Mouse (Mus musculus): ENCODE data around the gene Whamm.

The Whamm gene

GRCm38 (mm10) chr7:81563506-81564015 is 7.5 kb upstream of the Whamm start:
- WGBS: 90% methylated on average over 4 of the region's 4 CpGs

- WGBS: 84% methylated on average over 7 of the region's 7 CpGs
Measured at GRCm38 (mm10) chr7:81564766-81565165, 6.3 kb upstream of the Whamm start.

GRCm38 (mm10) chr7:81565381-81566055 is 5.5 kb upstream of the Whamm start:
- WGBS: 53% methylated on average over 7 of the region's 7 CpGs

- WGBS: 92% methylated on average over 4 of the region's 4 CpGs
Measured at GRCm38 (mm10) chr7:81566332-81566731, 4.7 kb upstream of the Whamm start.

- 90% methylated on average over 9 of the region's 9 CpGs for WGBS
Measured at GRCm38 (mm10) chr7:81566892-81567291, 4.2 kb upstream of the Whamm start, which contains the start of gene Fsd2. Gene Fsd2 (minus strand): TSS chr7:81566944.

GRCm38 (mm10) chr7:81567396-81567795 is 3.7 kb upstream of the Whamm start:
- 97% methylated on average over 5 of the region's 5 CpGs for WGBS

DNA sequence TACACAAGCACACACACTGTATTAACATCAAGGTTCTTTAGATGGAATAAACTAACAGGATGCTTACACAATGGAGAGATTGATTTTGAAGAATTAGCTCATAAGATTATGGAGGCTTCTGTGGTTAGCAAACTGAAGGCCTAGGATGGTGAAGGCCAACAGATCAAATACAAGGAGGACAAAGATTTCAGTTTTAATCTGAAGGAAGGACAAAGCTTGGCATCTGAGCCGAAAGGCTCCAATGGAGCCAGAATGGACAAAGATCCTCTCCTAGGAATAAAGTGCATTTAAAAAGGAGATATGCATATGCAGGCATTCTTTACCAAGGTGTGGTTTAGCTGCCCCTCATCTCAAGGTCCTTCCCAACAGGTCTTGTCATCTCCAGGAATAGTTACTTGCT is 1.2 kb upstream of the Whamm start:
- 100% methylated on average over 1 of the region's 1 CpGs for WGBS

DNA sequence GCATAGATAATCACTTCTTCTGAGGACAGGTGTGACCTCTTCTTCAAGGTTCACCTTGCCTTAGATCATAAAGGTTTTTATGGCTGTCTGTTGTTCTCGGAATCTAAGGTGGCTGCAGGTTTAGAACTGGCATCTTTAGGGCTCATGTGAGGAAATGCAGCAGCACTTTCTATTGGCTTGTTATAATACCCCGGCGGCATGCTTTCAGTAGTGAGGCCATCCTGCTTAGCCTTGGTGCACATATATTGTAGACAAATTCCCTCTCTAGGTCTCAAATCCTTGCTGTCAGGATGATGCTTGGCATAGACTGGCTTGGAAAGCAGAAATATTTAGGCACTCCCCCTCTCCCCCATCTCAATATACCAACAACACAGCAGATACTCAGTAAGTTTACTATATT is 795 bp upstream of the Whamm start:
- 93% methylated on average over 3 of the region's 3 CpGs for WGBS

GRCm38 (mm10) chr7:81570752-81571107 is 336 bp upstream of the Whamm start:
- WGBS: 2% methylated on average over 5 of the region's 5 CpGs

DNA sequence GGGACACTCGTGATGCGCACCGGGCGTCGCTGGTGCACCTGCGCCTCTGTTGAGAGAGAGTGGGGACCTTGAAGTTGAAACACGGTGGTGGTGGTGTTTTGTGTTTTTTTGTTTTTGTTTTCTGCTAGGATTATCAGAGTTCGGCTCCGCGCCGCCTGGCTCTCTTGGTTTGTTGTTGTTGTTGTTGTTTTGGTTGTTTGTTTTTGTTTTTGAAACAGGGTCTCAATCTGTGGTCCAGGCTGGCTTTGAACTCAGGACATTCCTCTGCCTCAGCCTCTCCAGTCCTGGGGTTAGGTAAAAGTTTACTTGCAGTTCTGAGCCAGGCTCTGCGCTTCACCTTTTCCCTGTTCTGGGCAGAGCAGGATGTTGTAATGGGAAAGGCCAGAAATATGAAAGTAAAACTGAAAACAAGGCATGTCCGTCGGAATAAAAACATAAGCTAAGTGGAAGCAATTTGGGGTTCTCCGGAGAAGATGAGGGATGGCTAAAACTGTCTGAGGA is 925 bp downstream of the Whamm start:
- WGBS: 4% methylated on average over 15 of the region's 15 CpGs

DNA sequence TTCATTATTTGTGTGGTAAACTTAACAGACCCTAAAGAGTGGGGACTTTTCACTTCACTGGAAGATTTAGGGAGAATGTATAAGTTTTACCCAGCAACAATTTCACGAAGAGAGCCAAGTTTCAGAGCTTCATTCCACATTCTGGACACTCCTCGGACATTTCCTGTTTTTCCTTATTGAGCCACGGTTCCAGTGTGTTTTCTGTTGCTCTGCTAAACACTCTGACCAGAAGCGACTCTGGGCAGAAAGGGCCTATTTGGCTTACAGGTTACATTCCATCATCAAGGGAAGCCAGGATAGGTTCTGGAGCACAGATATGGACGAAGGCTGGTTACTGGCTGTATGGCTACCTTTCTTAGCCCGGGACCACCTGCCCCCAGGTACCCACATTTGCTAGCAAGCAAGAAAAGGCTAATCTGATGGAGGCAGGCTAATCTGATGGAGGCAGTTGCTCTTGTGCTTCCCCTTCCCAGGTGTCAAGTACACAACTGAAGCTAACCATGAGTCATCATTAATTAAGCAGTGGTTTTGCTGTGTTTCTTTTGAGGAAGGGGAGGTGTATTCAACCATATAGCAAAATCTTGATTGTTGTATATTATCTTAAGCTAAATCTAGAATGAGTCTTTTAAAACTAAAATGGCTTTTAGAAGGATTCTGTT is 1.7 kb downstream of the Whamm start:
- 42% methylated on average over 6 of the region's 6 CpGs for WGBS

GRCm38 (mm10) chr7:81573397-81573796 is 2.3 kb downstream of the Whamm start:
- WGBS: 59% methylated on average over 6 of the region's 6 CpGs

DNA sequence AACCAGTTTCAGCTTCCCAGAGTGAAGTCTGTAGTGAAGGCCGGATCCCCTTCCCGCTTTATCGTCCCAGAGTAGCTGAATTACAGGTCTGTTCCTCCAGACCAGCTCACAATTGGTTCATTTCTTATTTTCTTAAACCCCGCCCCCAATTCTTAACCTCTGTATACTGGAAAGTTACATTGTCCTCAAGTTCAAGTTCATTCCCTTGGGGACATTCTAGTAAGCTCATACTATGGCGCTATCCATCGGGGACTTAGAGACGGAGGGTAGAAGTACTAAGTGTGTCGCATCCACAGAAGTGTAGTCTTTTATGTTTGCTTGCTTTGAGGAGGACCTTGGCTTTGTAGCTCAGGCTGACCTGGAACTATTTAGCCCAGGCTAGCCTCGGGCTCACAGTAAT is 2.8 kb downstream of the Whamm start:
- WGBS: 93% methylated on average over 9 of the region's 9 CpGs

DNA sequence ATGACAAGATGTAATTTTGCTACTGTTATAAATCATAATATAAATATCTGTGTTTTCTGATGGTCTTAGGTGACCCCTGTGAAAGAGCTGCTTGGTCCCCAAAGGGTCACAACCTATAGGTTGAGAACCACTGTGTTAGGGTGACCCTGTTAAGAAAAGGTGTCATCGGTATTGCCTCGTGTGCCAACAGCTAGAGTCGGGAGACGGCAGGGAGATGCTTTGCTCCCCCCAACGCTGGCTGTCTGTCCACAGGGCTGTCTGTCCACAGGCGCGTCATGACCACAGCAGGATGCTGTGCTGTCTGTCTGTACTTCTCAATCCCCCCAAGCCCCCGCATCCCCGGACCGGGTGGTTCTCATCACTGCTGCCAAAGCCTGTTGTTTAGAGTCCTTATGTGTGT is 4.5 kb downstream of the Whamm start:
- 91% methylated on average over 10 of the region's 10 CpGs for WGBS

- WGBS: 84% methylated on average over 3 of the region's 3 CpGs
Measured at GRCm38 (mm10) chr7:81577872-81578271, 6.8 kb downstream of the Whamm start.

DNA sequence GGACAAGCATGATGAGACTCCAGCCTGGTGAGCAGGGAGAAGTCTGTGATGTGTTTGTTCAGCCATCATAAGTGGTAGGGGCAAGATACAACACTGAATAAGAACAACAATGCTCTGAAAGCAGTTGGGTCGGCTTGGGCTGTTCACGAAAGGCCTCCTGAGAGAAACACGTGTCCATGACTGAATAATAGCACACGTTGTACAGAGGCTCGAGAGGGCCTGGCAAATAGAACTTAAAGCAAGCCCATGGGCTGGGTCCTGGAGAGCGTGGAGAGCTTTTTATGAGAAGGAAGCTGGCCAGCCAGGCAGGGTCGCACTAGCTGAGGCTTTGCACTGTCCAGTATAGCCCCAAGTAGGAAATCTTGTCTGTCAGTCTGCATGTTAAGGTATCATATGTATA is 7.3 kb downstream of the Whamm start:
- WGBS: 93% methylated on average over 7 of the region's 7 CpGs

GRCm38 (mm10) chr7:81579312-81579711 is 8.2 kb downstream of the Whamm start:
- WGBS: 90% methylated on average over 5 of the region's 5 CpGs

DNA sequence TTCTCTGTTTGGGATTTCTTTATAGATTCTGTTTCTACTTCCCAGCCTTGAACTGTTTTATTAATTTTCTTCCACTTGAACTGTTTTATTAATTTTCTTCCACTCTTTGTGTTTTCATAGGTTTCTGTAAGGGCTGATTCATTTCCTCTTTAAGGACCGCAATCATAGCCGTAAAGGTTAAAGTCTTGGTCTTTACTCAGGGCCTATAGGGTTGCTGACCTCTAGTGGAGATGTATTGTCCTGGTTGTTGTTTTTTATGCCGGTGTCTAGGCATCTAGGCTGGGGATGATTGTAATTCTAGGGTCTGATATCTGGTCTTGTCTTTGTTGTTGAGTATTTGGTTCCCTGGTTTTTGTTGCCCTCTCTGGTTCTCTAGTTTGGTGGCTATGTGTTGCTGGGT is 12.4 kb downstream of the Whamm start:
- WGBS: 69% methylated on average over 3 of the region's 3 CpGs

DNA sequence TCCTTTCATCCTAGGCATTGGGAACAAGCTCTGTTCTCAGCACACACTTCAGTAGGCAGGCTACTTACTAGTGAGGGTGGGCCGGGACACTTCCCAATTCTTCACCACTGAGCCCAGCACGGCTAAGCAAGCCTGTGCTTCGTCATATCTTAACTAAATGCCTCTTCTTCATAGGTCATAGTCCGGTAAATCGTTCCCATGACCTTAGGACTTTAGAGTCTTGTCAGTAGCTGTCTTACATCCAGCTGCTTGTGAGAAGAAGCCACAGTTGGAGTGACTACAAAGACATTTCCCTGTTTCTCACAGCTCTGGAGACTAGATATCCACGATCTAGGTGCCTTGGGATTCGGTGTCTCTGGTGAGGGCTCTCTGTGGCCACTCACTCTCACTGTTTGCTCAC is 14.3 kb downstream of the Whamm start:
- WGBS: 94% methylated on average over 7 of the region's 7 CpGs

GRCm38 (mm10) chr7:81587238-81587637 is 16.2 kb downstream of the Whamm start:
- WGBS: 95% methylated on average over 4 of the region's 4 CpGs

DNA sequence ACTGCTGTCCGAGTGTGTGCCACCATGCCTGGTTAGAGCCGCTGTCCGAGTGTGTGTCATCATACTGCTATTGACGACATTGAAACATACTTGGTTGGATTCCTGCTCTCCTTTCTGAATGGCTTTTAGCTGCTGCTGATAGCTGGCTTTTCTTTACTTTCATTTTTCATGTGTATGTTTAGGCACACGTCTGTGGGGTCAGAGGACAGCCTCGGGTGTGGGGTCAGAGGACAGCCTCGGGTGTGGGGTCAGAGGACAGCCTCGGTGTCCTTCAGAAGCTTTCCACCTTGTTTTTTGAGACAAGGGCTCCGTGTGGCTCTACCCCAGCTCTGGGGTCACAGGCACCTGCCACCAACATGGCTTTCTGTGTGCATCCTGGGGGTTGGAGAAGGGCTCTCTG is 21.6 kb downstream of the Whamm start:
- 87% methylated on average over 9 of the region's 9 CpGs for WGBS

DNA sequence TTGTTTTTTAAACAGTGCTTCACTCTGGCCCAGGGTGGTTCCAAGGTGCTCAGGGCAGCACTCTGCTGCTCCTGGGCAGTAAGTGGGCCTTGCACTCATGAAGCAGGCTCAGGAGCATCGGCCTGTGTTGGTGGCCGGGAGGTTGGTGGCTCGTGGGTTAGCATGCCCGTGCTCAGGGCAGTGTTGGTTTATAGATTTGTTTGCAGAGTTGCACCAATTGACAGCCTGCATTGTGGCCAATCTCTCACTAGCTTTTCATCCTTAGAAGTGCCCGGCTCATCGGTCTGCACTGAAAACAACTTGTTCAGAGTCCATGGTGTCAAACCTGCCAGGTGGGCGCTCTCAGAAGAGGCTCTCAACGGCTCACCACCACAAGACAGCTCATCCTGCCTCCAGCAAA is 22.3 kb downstream of the Whamm start:
- WGBS: 94% methylated on average over 8 of the region's 8 CpGs

DNA sequence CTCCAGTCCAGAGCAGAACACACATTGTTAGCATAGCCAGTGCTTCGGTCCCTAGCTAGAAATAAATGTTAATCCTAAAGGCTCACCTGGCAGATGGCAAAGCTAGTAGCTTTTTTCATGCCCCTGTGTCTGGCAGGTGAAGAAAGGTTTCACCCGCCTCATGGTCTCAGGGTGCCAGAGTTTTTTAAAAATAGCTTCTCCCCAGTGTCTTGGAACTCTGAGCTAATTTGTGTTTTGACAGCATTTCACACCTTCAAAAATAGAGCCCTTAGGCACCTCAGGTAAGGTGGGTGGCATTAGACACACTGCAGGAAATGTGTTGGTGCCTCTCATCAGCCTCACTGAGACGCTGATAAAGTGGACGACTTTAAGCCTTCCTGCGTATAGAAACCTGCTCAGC is 24.0 kb downstream of the Whamm start:
- 50% methylated on average over 5 of the region's 5 CpGs for WGBS

Measured in cerebral cortex, adult 2 months (tissue).